Mouse (Mus musculus): ENCODE measurements at regions not wholly inside any gene's neighbourhood (a gene's known extent, or its start where the extent isn't known, plus 50 kb on each side); places are given as distances from the start of the nearest gene placed in this dataset.
A peak's percentile ranks its signal among the peaks of the same experiment; 100 is the strongest.

GRCm38 (mm10) chr16:76232680-76233079 lies 140.9 kb downstream of the Nrip1 start:
- no peak for DNase-seq

GRCm38 (mm10) chr16:76232174-76232573 lies 141.5 kb downstream of the Nrip1 start:
- peak in 1 of 2 experiments; percentile 44 for DNase-seq

GRCm38 (mm10) chr16:76230516-76231302 lies 142.9 kb downstream of the Nrip1 start:
- peak; percentile 88 to 93 for DNase-seq

- no peak for DNase-seq
Measured at GRCm38 (mm10) chr16:76228451-76228850, 145.2 kb downstream of the Nrip1 start.

- DNase-seq: no peak
Measured at GRCm38 (mm10) chr16:76226446-76226845, 147.2 kb downstream of the Nrip1 start.

- no peak for DNase-seq
Measured at GRCm38 (mm10) chr16:76225587-76226226, 147.9 kb downstream of the Nrip1 start.

GRCm38 (mm10) chr16:76224901-76225586 lies 148.6 kb downstream of the Nrip1 start:
- no peak for DNase-seq

- peak; percentile 34 to 46 for DNase-seq
Measured at GRCm38 (mm10) chr16:76223716-76224115, 149.9 kb downstream of the Nrip1 start.

GRCm38 (mm10) chr16:76222960-76223359 lies 150.7 kb downstream of the Nrip1 start:
- no peak for DNase-seq

GRCm38 (mm10) chr16:76220466-76220865 lies 153.2 kb downstream of the Nrip1 start:
- no peak for DNase-seq

GRCm38 (mm10) chr16:76219233-76219632 lies 154.4 kb downstream of the Nrip1 start:
- DNase-seq: no peak

- DNase-seq: no peak
Measured at GRCm38 (mm10) chr16:76218310-76219170, 155.1 kb downstream of the Nrip1 start.

- DNase-seq: no peak
Measured at GRCm38 (mm10) chr16:76216184-76216583, 157.4 kb downstream of the Nrip1 start.

GRCm38 (mm10) chr16:76215558-76215957 lies 158.1 kb downstream of the Nrip1 start:
- DNase-seq: peak in 1 of 2 experiments; percentile 33

- peak; percentile 68 to 75 for DNase-seq
Measured at GRCm38 (mm10) chr16:76201773-76202571, 171.7 kb downstream of the Nrip1 start.

GRCm38 (mm10) chr16:76200801-76201728 lies 172.6 kb downstream of the Nrip1 start:
- no peak for DNase-seq

GRCm38 (mm10) chr16:76200268-76200667 lies 173.4 kb downstream of the Nrip1 start:
- peak; percentile 54 to 68 for DNase-seq

- DNase-seq: no peak
Measured at GRCm38 (mm10) chr16:76199006-76199405, 174.6 kb downstream of the Nrip1 start.

GRCm38 (mm10) chr16:76194291-76194690 lies 172.2 kb upstream of the Samsn1 start:
- no peak for DNase-seq

- no peak for DNase-seq
Measured at GRCm38 (mm10) chr16:76191135-76191534, 169.1 kb upstream of the Samsn1 start.

- no peak for DNase-seq
Measured at GRCm38 (mm10) chr16:76183556-76183955, 161.5 kb upstream of the Samsn1 start.
